ENCODE assay signal across 14 mouse cellular contexts in genomic region chr16:34388871-34389270, GRCm38 (mm10).
A peak's percentile ranks its signal among the peaks of the same experiment; 100 is the strongest.
DNase-seq lines count a peak whose midpoint lies in the region.
"Had no signal": no experiment of that assay in that cellular context is flagged by ENCODE, and none has a peak within 500 bp of the region (broad histone marks: within the 10 kb centered on the region; RNA-seq: fewer than 3 reads in every experiment).

No protein-coding gene starts in this region.

- peak; percentile 67 for DNase-seq in left cerebral cortex, adult 11 months (ENCODE audit: low spot score)
- DNase-seq in left cerebral cortex, postnatal 4 days, result no peak
- peak; percentile 18 to 50 for DNase-seq in cerebellum, postnatal 14 days
- DNase-seq in layer of hippocampus, adult 9-11 months, result peak; percentile 91
- peak; percentile 61 for DNase-seq in right cerebral cortex, postnatal 25 days
- no peak for DNase-seq in adrenal gland, postnatal 4 days (ENCODE audit: low spot score in 2 of 2)
- no peak for DNase-seq in ovary, adult 18-20 months (ENCODE audit: low spot score)
- no peak for DNase-seq in kidney, postnatal 14 days
- DNase-seq: adrenal gland, adult 8-10 months; gastrocnemius, postnatal 25 days; heart, postnatal 14 days; kidney, adult 2 months; liver, postnatal 0 days; lung, postnatal 36 days had no signal

- intact Hi-C loops in left cerebral cortex, postnatal 4 days (cut with DNase I), result no loop called here

Comparison
In these comparisons a context has a peak if more than half of its experiments do, and no peak if none do; other contexts are left out.
1. DNase-seq: peak in left cerebral cortex, adult 11 months (single experiment), cerebellum, postnatal 14 days (2 of 2), layer of hippocampus, adult 9-11 months (single experiment) and right cerebral cortex, postnatal 25 days (single experiment); none in left cerebral cortex, postnatal 4 days (single experiment), adrenal gland, postnatal 4 days (0 of 2), ovary, adult 18-20 months (single experiment) and kidney, postnatal 14 days (single experiment).